8 mouse cellular contexts compared by ENCODE assay signal in the genomic region with DNA sequence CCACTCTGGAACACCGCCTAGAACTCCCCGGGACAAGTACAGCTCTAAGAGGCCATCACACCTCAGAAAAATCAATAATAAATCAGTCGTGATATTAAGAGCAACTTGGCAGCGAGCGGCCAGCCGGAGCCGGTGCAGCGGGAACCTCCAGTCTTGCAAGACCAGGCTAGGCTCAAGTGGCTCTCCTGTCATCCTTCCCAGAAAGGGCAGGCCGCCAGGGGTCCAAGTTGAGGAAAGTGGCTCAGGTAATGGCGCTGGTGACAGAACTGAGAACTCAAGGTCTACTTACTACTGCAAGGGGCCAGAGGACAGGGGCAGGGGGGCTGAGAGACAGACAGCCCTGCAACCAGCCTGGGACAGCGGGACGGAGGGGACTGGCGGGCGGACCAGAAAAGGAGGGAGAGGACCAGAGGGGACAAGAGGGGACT. TPM values are rescaled to one million over a fixed set of nuclear protein-coding genes. Genes with fewer than 3 reads are reported as not detected.
A peak's percentile ranks its signal among the peaks of the same experiment; 100 is the strongest.
DNase-seq lines count a peak whose midpoint lies in the region; ATAC-seq and TF ChIP-seq lines count a peak whose summit lies in the region.

No protein-coding gene starts in this region.

- WGBS in embryonic facial prominence, embryonic 10.5 days, result 3% methylated on average over 14 of the region's 14 CpGs
- 1% methylated on average over 14 of the region's 14 CpGs for WGBS in heart, embryonic 16.5 days
- 1% methylated on average over 14 of the region's 14 CpGs for WGBS in stomach, embryonic 15.5 days

- peak overlapping the region; percentile 78 for H3K4me2 ChIP-seq in heart, embryonic 16.5 days (ENCODE audit: low read depth, low read length)
- H3K4me2 ChIP-seq in stomach, embryonic 15.5 days, result peak overlapping the region; percentile 81

- peak overlapping the region; percentile 83 for H3K27ac ChIP-seq in embryonic facial prominence, embryonic 10.5 days (replicated peaks)
- peak overlapping the region; percentile 84 for H3K27ac ChIP-seq in heart, embryonic 16.5 days (ENCODE audit: low read length)
- H3K27ac ChIP-seq in stomach, embryonic 15.5 days, result no peak overlapping the region; the same call in 1 of the 2 replicates

- peak; percentile 39; the same call in 1 of the 2 replicates for ATAC-seq in heart, embryonic 16.5 days (replicated peaks; ENCODE audit: extremely low read depth, insufficient read depth, low FRiP score)
- peak; percentile 48 for ATAC-seq in stomach, embryonic 15.5 days (ENCODE audit: insufficient read depth, low FRiP score, low read depth)

- no peaks in the 10 kb centered on the region for H3K36me3 ChIP-seq in E14TG2a.4 (ENCODE audit: insufficient read depth, low read length)
- H3K36me3 ChIP-seq in embryonic facial prominence, embryonic 10.5 days (replicated peaks), result no peaks in the 10 kb centered on the region
- no peaks in the 10 kb centered on the region for H3K36me3 ChIP-seq in heart, embryonic 16.5 days (ENCODE audit: control insufficient read depth, insufficient read depth)
- H3K36me3 ChIP-seq in stomach, embryonic 15.5 days, result no peaks in the 10 kb centered on the region

- H3K9me3 ChIP-seq in E14TG2a.4 (ENCODE audit: low read length), result no peaks in the 10 kb centered on the region
- H3K9me3 ChIP-seq in embryonic facial prominence, embryonic 10.5 days, result no peaks in the 10 kb centered on the region
- no peaks in the 10 kb centered on the region for H3K9me3 ChIP-seq in heart, embryonic 16.5 days (replicated peaks; ENCODE audit: control insufficient read depth, low read length)
- H3K9me3 ChIP-seq in stomach, embryonic 15.5 days, result no peaks in the 10 kb centered on the region

- H3K4me1 ChIP-seq in E14TG2a.4 (replicated peaks; ENCODE audit: low read depth, low read length), result peaks cover 28% of the 10 kb centered on the region
- H3K4me1 ChIP-seq in embryonic facial prominence, embryonic 10.5 days, result peaks cover 28% of the 10 kb centered on the region
- H3K4me1 ChIP-seq in heart, embryonic 16.5 days (ENCODE audit: control insufficient read depth, insufficient read depth, low read length), result peaks cover 28% of the 10 kb centered on the region
- peaks cover 13% of the 10 kb centered on the region for H3K4me1 ChIP-seq in stomach, embryonic 15.5 days

- peak overlapping the region; percentile 81 for H3K9ac ChIP-seq in heart, embryonic 16.5 days (ENCODE audit: low read length)
- H3K9ac ChIP-seq in stomach, embryonic 15.5 days, result no peak overlapping the region; the same call in 1 of the 2 replicates

- peak; percentile 42 for DNase-seq in ZHBTc4 (ENCODE audit: low read depth, low spot score)
- DNase-seq in embryonic facial prominence, embryonic 10.5 days (ENCODE audit: low spot score), result no peak
- peak; percentile 56 to 69 for DNase-seq in kidney, postnatal 25 days
- peak; percentile 80 to 90 for DNase-seq in lung, postnatal 4 days
- no peak for DNase-seq in thymus, adult 18-20 months

- no peak for TF ChIP-seq CTCF in E14TG2a.4 (conservative IDR thresholded peaks at IDR 0.05; ENCODE audit: low read length)

- peaks cover 57% of the 10 kb centered on the region for H3K27me3 ChIP-seq in E14TG2a.4 (ENCODE audit: insufficient read depth, low read length)
- H3K27me3 ChIP-seq in embryonic facial prominence, embryonic 10.5 days (replicated peaks; ENCODE audit: low read depth, poor library complexity, severe bottlenecking), result peaks cover 38% of the 10 kb centered on the region
- H3K27me3 ChIP-seq in heart, embryonic 16.5 days (ENCODE audit: control insufficient read depth, insufficient read depth, low read length), result no peaks in the 10 kb centered on the region
- H3K27me3 ChIP-seq in stomach, embryonic 15.5 days (replicated peaks), result no peaks in the 10 kb centered on the region

- H3K4me3 ChIP-seq in E14TG2a.4 (replicated peaks; ENCODE audit: low read length), result peak overlapping the region; percentile 78
- H3K4me3 ChIP-seq in embryonic facial prominence, embryonic 10.5 days, result peak overlapping the region; percentile 74
- peak overlapping the region; percentile 67 for H3K4me3 ChIP-seq in heart, embryonic 16.5 days (ENCODE audit: low read length)
- peak overlapping the region; percentile 64 for H3K4me3 ChIP-seq in stomach, embryonic 15.5 days (replicated peaks)

RNA-seq across cellular contexts. Expression of a gene that starts 0.8 kb away (rescaled TPM):
- 5.9 and 6.0 TPM in 2 replicates for polyA plus RNA-seq in embryonic facial prominence, embryonic 10.5 days (2016; fragmentation: Nextera tagmentation; extraction: Ambion mirVana)
- polyA plus RNA-seq in heart, embryonic 16.5 days (2015; fragmentation: Nextera tagmentation; extraction: Ambion mirVana), result 21.7 and 23.9 TPM in 2 replicates
- polyA plus RNA-seq in stomach, embryonic 15.5 days (2015; fragmentation: Nextera tagmentation; extraction: Ambion mirVana), result 13.6 and 13.8 TPM in 2 replicates

RNA-seq across cellular contexts. Expression of a gene that starts 55.1 kb away (rescaled TPM):
- not detected in 2 replicates for polyA plus RNA-seq in embryonic facial prominence, embryonic 10.5 days (2016; fragmentation: Nextera tagmentation; extraction: Ambion mirVana)
- polyA plus RNA-seq in heart, embryonic 16.5 days (2015; fragmentation: Nextera tagmentation; extraction: Ambion mirVana), result not detected in 2 replicates
- polyA plus RNA-seq in stomach, embryonic 15.5 days (2015; fragmentation: Nextera tagmentation; extraction: Ambion mirVana), result not detected in 2 replicates

Comparison
In these comparisons a context has a peak if more than half of its experiments do, and no peak if none do; other contexts are left out.
1. DNase-seq: peak in ZHBTc4 (single experiment), kidney, postnatal 25 days (2 of 2) and lung, postnatal 4 days (2 of 2); none in embryonic facial prominence, embryonic 10.5 days (single experiment) and thymus, adult 18-20 months (0 of 2).
2. Peak in every context shown above with its lines, with median percentiles within 50 percentile points of each other: H3K4me3 ChIP-seq.